Mouse (Mus musculus): ENCODE measurements around the gene Eloa.

DNA sequence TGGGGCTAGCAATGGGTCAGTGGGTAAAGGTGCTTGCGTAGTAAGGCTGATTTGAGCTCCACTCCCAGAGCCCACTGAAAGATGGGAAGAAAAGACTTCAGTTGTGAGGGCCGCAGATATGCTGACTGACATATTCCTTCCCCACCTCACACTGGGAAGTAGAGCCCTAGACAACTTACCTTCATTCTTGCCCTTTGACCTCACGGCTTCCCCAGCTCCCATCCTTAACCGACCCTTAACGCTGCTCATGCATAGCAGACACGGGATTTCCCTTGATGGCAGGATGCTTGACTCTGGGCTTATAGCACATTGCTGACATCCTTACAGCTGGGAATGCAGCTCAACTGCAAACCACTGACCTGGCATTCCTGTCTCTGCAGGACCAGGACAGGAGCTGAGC is 25.3 kb upstream of the Eloa start:
- no peak for TF ChIP-seq POLR2A (IDR thresholded peaks at IDR 0.05; ENCODE audit: borderline replicate concordance, low read depth, low read length)
- TF ChIP-seq CTCF (IDR thresholded peaks at IDR 0.05; ENCODE audit: low read depth, low read length), result no peak

Data from bone marrow macrophage, adult 2 months (primary cell).